Mouse (Mus musculus) neutrophil, adult 5-6 weeks (primary cell): ENCODE data around the gene Prpf8. TPM values are rescaled to one million over a fixed set of nuclear protein-coding genes. Genes with fewer than 3 reads are reported as not detected.

Experiments
- ATAC-seq: fragments of 151-379, 151-347 bp; 2 replicates; pipeline ENCODE4 v1.8.0; 2017; ENCODE audit warnings: mild to moderate bottlenecking, moderate TSS enrichment; ENCODE audit not compliant: insufficient number of reproducible peaks, poor library complexity, low FRiP score, severe bottlenecking; ENCODE audit errors: extremely low read depth
- total RNA-seq: library from RNA; stranded (forward); fragments of 200-1000 nt; gene quantifications from 2 replicates; pipeline ENCODE4 v1.2.3, GENCODE M21; 2017

The Prpf8 gene
- total RNA-seq, 1 experiment from 2014 or later: 91.5 TPM

DNA sequence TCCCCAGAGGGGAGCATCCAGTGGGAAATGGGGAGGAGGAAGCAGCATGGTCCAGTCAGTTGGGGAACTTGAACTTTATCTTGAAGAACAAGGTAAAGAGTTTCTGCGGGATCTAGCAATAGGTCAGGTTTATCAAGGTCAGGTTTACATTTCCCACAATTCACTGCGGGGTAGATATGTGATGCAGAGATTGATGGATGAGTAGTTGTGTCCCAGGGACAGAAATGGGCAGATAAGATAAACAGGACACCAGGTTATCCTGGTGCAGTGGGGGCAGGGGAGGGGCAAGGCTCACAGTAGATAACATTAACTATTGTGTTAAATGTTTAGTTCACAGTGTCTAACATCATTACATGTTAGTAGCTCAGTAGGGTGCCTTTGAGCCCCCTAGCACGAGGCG lies 43.2 kb downstream of the Prpf8 start:
- ATAC-seq: no peak

DNA sequence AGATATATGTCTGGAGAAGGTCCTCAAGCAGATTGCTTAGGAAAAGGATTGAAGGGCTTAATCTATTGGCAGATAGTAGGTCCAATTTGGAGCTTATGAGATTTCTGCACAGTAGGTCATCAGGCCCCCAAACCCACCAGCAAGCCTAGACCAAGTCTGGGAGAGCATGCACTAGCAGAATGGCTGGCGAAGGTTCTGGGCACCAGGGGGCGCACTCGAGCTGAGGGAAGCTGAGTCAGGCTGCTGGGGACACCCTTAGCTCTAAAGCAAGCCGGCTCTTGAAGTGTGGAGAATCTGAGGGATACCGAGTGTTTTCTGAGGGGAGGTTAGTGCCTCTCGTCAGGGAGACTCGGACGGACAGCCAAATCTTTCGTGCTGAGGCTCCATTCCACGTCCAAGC lies 43.7 kb downstream of the Prpf8 start:
- ATAC-seq: peak; percentile 70

DNA sequence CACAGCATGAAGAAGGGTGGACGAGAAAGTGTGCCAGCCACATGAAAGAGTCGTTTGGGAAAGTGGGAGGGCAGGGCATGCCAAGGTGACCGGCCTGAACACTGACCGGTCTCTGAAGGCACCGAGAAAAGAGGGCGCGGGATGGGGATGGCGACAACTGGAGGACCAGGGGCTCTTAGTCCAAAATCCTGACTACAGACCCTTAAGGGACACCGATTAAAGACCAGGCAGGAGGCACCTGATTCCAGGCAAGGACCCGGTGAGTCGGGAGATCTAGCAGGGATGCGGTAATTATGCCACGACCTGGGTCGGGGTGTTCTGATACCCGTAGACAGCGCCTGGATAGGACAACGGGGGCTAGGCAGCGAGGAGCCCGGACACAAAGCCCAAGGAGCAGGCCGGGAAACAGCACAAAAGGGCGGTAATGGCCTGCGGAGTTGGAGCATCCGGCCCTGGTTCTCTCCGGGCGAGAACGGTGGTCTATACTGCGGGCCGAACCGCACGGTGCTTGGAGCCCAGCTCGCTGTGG lies 44.3 kb downstream of the Prpf8 start:
- ATAC-seq: no peak

DNA sequence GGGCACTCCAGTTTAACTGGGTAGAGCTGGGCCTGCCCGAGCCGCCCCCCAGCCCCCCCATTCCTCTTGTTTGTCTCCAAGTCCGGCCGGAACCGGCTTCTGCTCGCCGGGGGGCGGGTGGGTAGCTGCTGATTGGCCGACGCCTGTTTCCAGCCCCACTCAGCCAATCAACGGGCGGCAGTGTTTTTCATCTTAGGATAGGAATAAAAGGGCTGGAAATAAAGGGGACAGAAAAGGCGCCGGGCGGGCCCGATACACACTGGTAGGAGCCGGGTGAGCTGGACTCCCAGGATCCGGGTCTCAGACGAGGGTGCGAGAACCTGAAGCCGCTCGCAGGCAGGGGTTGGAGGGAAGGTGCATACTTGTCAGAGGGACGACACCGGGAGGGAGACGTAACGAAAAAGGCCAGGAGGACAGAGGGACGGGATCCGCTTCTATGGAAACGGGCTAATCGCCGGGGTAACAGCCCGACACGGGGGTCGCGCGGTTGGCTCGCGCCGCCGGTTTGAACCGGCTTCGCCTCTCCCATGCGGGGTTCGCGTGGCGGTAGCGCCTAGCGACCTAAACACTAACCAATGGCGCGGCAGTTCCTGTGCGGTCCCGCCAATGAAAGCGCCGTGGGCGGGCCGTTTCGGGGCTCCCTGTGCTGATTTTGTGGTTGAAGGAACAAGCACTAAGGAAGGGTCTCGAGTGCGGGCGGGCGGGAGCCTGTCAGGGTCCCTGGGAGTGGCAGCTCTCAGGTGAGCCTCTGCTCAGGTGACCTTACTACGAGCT lies 45.0 kb downstream of the Prpf8 start, which contains the start of gene Slc43a2:
Gene Slc43a2 (plus strand): TSS at position 226 of the 774 bp plus-strand sequence.
- peak; percentile 59 for ATAC-seq

DNA sequence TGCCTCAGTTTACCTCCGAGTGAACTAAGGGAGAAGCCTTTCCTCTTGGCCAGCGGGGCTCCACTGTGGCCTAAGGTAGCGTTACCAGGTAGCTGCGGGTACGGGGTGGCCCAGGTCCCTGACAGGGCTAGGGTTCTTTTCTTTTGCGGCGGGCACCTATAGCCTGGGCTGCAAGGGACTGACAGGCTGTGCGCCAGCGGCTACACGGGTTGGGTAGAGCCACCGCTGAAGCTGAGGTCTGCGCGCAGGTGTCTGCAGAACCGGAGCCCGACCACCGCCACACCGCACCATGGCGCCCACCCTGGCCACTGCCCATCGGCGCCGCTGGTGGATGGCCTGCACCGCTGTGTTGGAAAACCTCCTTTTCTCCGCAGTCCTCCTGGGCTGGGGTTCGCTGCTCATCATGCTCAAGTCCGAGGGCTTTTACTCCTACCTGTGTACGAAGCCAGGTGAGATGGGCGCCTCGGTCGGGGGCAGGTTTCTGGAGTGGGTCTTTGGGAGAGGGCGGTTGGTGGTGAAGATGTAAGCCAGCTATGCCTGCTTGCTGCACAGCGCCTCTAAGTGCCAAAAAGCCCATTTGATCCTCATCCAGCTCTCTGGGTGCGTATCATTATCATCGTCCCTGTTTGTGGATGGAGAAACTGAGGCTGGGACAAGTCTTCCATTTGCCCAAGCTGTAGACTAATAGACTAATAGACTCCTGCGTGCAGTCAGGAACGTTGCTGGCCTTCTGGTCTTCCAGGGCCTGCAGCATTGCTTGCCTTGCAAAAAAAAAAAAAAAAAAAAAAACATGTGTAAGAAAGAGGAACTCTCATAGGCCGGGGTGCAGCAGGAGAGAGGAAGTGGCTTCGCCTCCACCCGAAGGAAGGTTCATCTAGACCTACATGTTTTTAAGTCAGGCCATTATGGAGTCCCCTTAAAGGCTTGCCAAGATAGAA lies 46.0 kb downstream of the Prpf8 start:
- ATAC-seq: peak; percentile 36

DNA sequence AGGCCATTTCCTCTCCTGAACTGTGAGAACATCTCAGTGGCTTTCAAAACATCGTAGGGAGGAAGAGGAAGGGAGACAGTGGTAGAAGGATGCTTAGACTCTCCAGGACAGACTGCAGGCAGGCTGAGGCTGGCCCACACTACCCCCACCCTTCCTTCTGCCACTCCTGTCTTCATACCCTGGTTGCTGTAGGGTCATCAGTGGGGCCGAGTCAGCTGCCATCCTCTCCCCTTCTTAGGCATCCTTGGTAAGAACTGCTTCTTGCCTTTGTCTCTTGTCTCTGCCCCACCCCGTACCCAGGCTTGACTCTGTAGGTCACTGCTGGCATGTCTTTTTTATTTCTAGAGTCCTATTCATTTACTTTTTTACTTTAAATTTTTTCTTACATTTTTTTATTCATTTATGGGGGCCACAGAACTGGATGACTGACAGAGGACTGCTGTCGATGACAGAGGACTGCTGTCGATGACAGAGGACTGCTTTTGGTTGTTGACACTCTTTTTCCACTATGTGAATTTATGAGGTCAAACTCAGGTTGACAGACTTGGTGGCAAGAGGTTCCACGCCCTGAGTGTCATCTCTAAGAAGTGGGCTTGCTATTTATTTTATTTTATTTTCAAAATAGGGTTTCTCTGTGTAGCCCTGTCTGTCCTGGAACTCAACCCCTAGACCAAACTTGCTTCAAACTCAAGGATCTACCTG lies 46.8 kb downstream of the Prpf8 start:
- no peak for ATAC-seq

DNA sequence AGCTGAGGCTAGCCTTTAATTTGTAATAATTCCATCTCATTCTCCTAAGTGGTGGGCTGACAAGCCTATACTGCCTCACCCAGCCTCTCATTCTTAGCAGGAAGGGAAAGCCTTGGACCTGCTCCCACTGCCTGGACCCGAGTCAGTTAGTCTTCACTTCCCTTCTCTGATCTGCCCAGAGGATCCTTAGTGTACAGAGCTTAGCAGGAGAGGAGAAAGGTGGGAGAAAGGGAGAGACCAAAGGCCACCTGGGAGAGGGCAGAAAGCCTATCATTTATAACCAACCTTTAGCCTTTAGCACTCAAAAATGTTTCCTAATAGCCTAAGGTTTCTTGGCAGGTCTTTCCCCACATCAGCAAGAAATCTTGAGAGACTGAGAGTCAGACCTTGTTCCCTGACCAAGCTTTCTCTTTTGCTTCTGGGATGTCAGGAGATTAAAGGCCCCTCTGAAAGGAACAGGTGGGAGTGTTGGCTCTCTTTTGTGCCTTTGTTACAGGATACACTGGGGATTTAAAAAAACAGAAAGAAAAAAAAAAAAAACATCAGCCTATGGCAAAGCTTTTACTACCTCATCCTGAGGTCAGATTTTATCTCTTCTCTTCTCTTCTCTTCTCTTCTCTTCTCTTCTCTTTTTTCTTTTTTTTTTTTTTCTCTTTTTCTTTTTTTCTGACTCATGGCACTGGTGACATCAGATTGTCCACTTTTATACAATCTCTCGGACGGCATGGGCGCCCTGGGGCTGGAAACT lies 47.8 kb downstream of the Prpf8 start:
- ATAC-seq: no peak

DNA sequence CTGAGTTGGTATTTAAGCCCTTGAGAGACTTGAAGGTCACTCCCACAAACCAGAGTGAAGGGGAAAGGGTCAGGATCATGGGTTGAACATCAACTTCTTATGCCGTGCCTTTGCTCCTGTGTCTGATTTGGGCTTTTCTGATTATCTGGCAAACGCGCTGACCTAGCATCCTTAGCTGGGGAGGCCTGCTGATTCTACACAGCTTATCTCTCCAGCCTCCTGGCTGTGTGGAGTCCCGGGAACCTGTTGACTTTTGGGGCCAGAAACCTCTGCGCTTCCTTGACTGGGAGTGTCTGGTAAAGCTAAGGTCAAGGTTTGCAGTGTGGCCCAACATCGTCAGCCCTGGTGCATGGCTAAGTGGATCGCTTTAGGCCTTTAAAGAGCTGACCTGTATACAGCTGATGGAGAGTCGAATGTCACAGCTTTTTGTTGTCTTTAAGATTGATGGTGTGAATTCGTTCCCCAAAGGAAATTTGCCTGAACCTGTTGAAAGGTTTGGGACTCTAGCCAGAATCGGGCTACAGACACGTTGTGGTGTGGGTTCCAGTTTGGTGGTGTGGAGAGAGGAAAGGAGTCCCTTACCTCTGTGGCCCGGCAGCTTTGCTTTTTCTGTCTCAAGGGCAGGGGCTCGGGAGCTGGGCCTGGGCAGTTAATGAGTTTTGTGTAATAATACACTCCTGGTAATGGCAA lies 48.6 kb downstream of the Prpf8 start:
- no peak for ATAC-seq

DNA sequence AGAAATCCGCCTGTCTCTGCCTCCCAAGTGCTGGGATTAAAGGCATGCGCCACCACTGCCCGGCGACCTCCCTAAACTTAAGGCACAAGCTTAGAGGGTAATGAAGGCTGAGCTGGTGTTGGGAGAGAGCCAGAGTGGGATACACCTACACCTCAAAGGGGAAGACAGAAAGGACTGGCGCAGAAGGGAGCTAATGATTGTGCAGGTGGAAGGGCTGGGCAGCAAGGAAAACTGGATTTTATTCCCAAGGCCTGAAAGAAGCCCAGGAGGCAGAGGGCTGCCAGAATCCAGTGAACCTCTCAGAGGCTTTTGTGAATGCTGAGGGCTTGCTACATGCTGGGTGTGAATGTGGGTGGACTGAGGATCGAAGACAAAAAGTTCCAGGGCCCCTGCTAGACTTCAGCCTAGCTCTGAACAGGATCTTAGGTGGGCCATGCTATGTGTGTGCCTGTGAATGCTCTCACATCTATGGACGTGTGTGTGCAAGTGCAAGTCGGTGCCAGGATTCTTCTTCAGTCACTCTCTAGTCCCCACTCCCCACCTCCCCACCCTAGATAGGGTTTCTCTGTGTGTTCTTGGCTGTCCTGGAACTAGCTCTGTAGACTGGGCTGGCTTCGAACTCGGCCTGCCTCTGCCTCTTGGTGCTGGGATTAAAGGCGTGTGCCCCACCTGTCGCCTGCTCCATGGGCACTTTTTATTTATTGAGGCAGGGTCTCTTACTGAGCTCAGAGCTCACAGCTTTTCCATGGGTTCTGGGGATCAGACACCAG lies 49.8 kb downstream of the Prpf8 start:
- no peak for ATAC-seq

DNA sequence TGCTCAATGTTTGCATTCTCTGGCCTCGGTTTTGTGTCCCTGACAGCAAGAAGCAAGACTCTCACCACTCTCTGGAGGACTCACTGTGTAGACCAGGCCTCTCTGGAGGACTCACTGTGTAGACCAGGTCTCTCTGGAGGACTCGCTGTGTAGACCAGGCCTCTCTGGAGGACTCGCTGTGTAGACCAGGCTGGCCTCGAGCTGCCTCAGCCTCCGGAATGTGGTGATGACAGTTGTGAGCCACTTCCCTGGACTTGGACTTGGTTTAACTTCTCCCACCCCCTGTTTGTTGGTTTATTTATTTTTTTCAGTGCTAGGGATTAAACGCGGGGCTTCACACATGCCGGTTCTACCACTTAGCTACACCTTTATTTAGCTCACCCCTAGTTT lies 50.4 kb downstream of the Prpf8 start:
- no peak for ATAC-seq

DNA sequence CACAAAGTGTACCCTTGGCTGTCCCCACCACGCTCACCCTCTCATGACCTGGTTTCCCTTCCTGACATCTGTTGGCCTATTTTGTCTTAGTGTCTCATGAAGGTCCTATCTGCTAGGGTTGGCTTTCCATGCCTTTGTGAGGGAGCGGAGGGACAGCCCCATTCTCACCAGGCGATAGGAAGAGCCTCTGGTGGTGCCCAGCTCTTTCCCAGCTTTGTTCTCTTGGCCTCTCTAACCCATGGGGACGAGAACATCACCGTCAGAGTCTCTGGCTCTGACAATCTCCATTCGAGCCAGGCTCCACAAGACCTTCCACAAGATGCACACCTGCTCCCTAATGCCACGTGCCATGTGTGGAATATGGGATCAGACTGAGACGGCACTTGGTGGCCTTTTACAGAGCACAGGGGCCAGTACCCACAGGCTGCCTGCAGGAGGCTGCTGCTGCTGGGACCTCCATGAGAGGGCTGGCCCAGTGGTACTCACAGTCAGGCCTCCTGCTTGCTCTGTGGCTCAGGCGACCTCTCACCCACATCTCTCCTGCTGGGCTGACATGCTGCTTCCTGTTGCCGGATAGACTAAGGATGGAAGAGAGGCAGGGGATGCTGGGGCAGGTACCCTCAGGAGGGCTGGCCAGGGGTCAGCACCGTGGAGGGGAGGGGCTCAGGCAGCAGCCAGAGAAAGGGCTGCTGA lies 51.0 kb downstream of the Prpf8 start:
- no peak for ATAC-seq

DNA sequence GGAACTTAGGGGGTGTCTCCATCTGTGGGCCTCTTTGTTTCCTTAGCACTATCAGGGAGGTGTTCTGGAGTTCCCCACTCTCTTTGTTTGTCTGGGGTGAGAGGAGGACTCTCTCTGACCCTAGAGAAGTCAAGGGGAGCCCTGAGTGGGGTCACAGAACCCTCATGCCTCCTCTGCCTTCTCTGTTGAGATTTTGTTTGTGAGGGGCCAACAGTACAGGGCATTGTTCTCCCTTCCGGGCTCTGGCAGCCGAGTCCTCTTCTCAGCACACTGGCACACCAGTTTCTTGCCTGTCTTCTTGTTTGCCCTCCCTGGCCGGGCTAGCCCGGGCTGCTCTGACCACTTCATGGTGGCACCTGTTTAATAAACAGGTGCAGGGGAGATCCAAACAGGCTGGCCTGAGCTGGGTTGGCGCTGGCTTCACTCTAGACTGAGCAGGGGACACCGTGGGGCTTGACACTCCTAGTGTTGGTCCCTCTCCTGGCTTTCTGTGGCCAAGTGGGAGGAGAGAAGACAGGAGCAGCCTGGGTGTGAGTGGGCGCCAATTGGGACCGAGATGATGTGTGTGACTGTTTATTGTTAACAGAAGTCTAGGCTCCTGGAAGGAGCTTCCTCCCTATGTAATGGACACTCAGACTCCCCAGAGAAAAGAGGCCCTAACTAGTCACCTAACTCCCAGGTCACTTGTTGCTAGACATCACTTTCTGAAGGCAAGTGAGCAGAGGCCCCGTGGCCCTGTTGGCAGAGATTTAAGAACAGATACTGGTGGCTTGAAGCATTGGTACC lies 51.8 kb downstream of the Prpf8 start:
- no peak for ATAC-seq

DNA sequence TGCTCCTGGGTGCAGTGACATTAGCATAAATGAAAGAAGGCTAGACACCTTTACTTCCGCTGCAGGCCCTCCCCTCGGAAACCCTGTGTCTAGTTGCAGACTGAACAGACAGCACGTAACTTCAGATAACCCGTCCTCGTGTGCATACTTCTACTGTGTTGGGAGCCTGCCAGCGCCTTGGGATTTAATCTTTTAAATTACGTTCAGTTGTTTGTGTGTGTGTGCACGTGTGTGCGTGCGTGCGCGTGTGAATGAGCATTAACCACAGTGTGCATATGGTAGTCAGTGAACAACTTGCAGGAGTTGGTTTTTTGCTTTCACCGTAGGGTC lies 52.3 kb downstream of the Prpf8 start:
- no peak for ATAC-seq

DNA sequence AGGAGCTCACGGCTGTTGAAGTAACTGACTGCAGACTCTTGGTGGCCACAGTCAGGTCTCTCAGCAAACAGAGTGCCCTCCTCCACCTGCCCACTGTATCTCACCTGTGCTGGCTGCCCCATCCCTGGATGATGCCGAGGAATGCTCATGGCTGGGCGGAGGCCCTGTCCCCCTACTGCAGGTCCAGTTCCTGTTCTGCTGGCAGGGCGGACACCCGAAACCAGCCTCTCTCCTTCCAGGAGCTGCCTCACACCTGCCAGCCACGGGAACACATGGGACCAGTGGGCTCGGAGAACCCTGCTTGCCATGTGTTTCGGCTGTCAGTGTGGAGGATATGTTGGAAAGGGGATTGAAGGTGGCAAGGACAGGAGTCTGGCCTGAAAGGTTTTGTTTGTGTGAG lies 53.6 kb downstream of the Prpf8 start:
- ATAC-seq: no peak

DNA sequence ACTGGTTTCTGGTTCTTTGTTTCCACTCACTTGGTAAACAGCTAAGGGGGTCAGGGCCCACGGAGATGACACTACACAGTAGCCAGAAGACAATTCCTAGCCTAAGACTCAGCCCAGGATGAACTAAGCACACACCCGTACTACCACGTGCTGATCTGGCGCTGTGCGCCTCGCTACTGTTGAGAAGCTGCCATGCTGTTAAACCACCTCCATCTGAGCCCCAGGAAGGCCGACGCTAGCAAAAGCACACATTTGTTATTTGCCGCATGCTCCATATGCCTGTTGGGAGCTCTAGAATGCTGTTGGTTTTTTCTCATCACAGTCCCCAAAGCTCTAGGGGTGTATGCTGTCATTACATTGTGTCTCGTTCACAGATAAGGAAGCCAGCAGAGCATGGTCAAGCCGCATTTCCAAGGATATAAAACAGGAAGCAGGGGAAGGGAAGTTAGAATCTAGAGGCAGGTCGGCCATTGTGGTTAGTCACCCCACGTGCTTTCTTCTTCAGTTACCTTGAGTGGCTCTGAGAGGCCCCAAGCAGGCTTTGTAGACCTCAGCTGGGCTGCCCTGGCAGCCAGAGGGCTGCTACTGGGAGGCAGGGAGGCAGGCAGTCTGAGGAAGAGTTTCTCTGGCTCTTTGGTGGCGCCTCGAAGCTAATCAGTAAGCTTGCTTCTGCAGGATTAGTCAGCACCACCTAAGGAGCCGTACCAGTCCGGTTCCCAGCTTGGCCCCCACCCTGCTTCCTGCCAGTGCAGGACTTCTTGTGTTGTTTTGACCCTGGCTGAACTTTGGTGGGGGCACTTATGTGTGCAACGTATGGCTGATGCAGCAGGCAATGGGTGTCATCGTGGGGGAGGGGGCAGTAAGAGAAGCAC lies 54.3 kb downstream of the Prpf8 start:
- peak; percentile 75 for ATAC-seq
